Mouse (Mus musculus) lung, adult 2 months (tissue): ENCODE measurements at regions not wholly inside any gene's neighbourhood (a gene's known extent, or its start where the extent isn't known, plus 50 kb on each side); places are given as distances from the start of the nearest gene placed in this dataset.

Source experiments
- DNase-seq: peaks from one replicate; pipeline ENCODE4 v3.0.0; 2022
- H3K4me1 ChIP-seq: fragments of 200-500 bp; 2 replicates; pipeline ENCODE4 v1.6.1; 2011; ENCODE audit warnings: low read length; ENCODE audit not compliant: control insufficient read depth, insufficient read depth
- H3K4me3 ChIP-seq: fragments of 200-500 bp; replicated peaks from 2 replicates; pipeline ENCODE3; 2011; ENCODE audit warnings: low read depth, mild to moderate bottlenecking, control low read depth, low read length; ENCODE audit errors: extremely low read depth
- CTCF ChIP-seq: fragments of 200-500 bp; IDR thresholded peaks from 2 replicates; pipeline ENCODE4 v1.5.1; 2011; ENCODE audit warnings: mild to moderate bottlenecking, low read length, control low read depth; ENCODE audit not compliant: insufficient read depth
- POLR2A ChIP-seq: fragments of 200-500 bp; IDR thresholded peaks from 2 replicates; pipeline ENCODE4 v1.6.1; 2011; ENCODE audit warnings: low read depth, mild to moderate bottlenecking, control low read depth, low read length, borderline replicate concordance; ENCODE audit errors: extremely low read depth
- WGBS: fragments of 180-500 bp; shearing (Covaris S2); methylation state at CpG from one replicate; pipeline ENCODE4 v1.1.7; 2018; 5-methylcytosine and 5-hydroxymethylcytosine counted together

GRCm38 (mm10) chr10:96188168-96188567 is 51.8 kb downstream of the Gm5426 start:
- no peak overlapping the region for H3K4me3 ChIP-seq
- peaks cover 10% of the 10 kb centered on the region for H3K4me1 ChIP-seq
- 17% methylated on average over 7 of the region's 7 CpGs for WGBS
- peak; percentile 23 for DNase-seq
- TF ChIP-seq CTCF (no peak), POLR2A (no peak)

GRCm38 (mm10) chr10:96190168-96190987 is 54.0 kb downstream of the Gm5426 start:
- DNase-seq: no peak
- TF ChIP-seq POLR2A: no peak
- no peak for TF ChIP-seq CTCF

GRCm38 (mm10) chr10:96200932-96201641 is 64.7 kb downstream of the Gm5426 start:
- H3K4me1 ChIP-seq: peaks cover 6% of the 10 kb centered on the region; the same call in 1 of the 2 replicates
- H3K4me3 ChIP-seq: no peak overlapping the region
- TF ChIP-seq CTCF (no peak), POLR2A (0 out of 2 replicates have a peak, but pooled peaks have one; percentile 12)
- no peak for DNase-seq
- 41% methylated on average over 27 of the region's 27 CpGs for WGBS

More at GRCm38 (mm10) chr10:96190168-96190987, 54.0 kb downstream of the Gm5426 start:
- Histone ChIP-seq H3K4me1 (peaks cover 10% of the 10 kb centered on the region), H3K4me3 (no peak overlapping the region)
- 41% methylated on average over 10 of the region's 10 CpGs for WGBS

GRCm38 (mm10) chr10:96201891-96202290 is 65.5 kb downstream of the Gm5426 start:
- 70% methylated on average over 6 of the region's 6 CpGs for WGBS
- DNase-seq: no peak
- Histone ChIP-seq H3K4me1 (peaks cover 6% of the 10 kb centered on the region; the same call in 1 of the 2 replicates), H3K4me3 (no peak overlapping the region)
- TF ChIP-seq POLR2A (no peak), CTCF (no peak)

- Histone ChIP-seq H3K4me3 (no peak overlapping the region), H3K4me1 (peaks cover 6% of the 10 kb centered on the region; the same call in 1 of the 2 replicates)
- no peak for DNase-seq
- TF ChIP-seq CTCF: no peak
- no peak for TF ChIP-seq POLR2A
These were observed 66.5 kb downstream of the Gm5426 start for GRCm38 (mm10) chr10:96202871-96203270.

GRCm38 (mm10) chr10:96204198-96204597 is 67.8 kb downstream of the Gm5426 start:
- DNase-seq: no peak
- TF ChIP-seq POLR2A (no peak), CTCF (no peak)
- Histone ChIP-seq H3K4me3 (no peak overlapping the region), H3K4me1 (peaks cover 6% of the 10 kb centered on the region; the same call in 1 of the 2 replicates)
- 87% methylated on average over 5 of the region's 5 CpGs for WGBS

GRCm38 (mm10) chr10:96209171-96209570 is 72.8 kb downstream of the Gm5426 start:
- no peak for DNase-seq
- TF ChIP-seq POLR2A (no peak), CTCF (no peak)
- WGBS: 81% methylated on average over 5 of the region's 5 CpGs
- Histone ChIP-seq H3K4me1 (no peaks in the 10 kb centered on the region), H3K4me3 (no peak overlapping the region)

- Histone ChIP-seq H3K4me1 (no peaks in the 10 kb centered on the region), H3K4me3 (no peak overlapping the region)
- 71% methylated on average over 7 of the region's 7 CpGs for WGBS
- no peak for DNase-seq
- no peak for TF ChIP-seq CTCF
- TF ChIP-seq POLR2A: no peak
These were observed 74.8 kb downstream of the Gm5426 start for GRCm38 (mm10) chr10:96211189-96211588.

- DNase-seq: peak; percentile 83
- Histone ChIP-seq H3K4me1 (no peaks in the 10 kb centered on the region), H3K4me3 (no peak overlapping the region)
- TF ChIP-seq POLR2A (no peak), CTCF (peak; percentile 41)
- WGBS: under 1% methylated on average over 10 of the region's 10 CpGs
These were observed 77.5 kb downstream of the Gm5426 start for GRCm38 (mm10) chr10:96213876-96214275.

GRCm38 (mm10) chr10:96214285-96214684 is 77.9 kb downstream of the Gm5426 start:
- no peaks in the 10 kb centered on the region for H3K4me1 ChIP-seq
- H3K4me3 ChIP-seq: no peak overlapping the region
- DNase-seq: no peak
- 54% methylated on average over 7 of the region's 7 CpGs for WGBS
- TF ChIP-seq CTCF (no peak), POLR2A (no peak)
